Mouse (Mus musculus) CD8-positive naive resting alpha-beta T cell, adult 57 days (primary cell): ENCODE measurements around the gene Naglu. TPM values are rescaled to one million over a fixed set of nuclear protein-coding genes. Genes with fewer than 3 reads are reported as not detected.

Experiments
- total RNA-seq: library from RNA; stranded (reverse); gene quantifications from one replicate; pipeline ENCODE4 v1.2.4, GENCODE M21; 2023

The Naglu gene
- total RNA-seq, result 10.8 TPM

GRCm38 (mm10) chr11:101069391-101070188 lies at the start of gene Naglu:
Naglu (plus strand) TSS chr11:101070012.

GRCm38 (mm10) chr11:101078121-101078520 lies 8.3 kb downstream of the Naglu start, which contains the start of gene Hsd17b1:
Hsd17b1 (plus strand) TSS chr11:101078411.

GRCm38 (mm10) chr11:101082208-101083082 lies 12.6 kb downstream of the Naglu start, which contains the start of gene Coasy:
Coasy (plus strand) TSS chr11:101082565.

GRCm38 (mm10) chr11:101086756-101087681 lies 17.2 kb downstream of the Naglu start, which contains the start of gene Mlx:
Mlx (plus strand) TSS chr11:101087277.

GRCm38 (mm10) chr11:101095314-101096024 lies 25.7 kb downstream of the Naglu start, which contains the start of gene Psmc3ip:
Psmc3ip (minus strand) TSS chr11:101095436.

GRCm38 (mm10) chr11:101119761-101120544 lies 50.1 kb downstream of the Naglu start, which contains the start of the genes Retreg3 and Tubg1:
Retreg3 (minus strand) TSS chr11:101119893.
Tubg1 (plus strand) TSS chr11:101119938.

Other genes with a start within 250 kb of the Naglu start
- gene Stat5b, start 219.3 kb upstream of the Naglu start, total RNA-seq, result 133 TPM
- 81.4 TPM for gene Stat5a, start 210.7 kb upstream of the Naglu start, total RNA-seq
- 216 TPM for gene Stat3, start 130.5 kb upstream of the Naglu start, total RNA-seq
- gene Cavin1, start 99.1 kb upstream of the Naglu start, total RNA-seq, result 0.18 TPM
- 8.4 TPM for gene Atp6v0a1, start 60.6 kb upstream of the Naglu start, total RNA-seq
- 1.3 TPM for gene Hsd17b1, start 8.4 kb downstream of the Naglu start, total RNA-seq
- gene Coasy, start 12.6 kb downstream of the Naglu start, total RNA-seq, result 12.5 TPM
- 43.0 TPM for gene Mlx, start 17.3 kb downstream of the Naglu start, total RNA-seq
- 3.8 TPM for gene Psmc3ip, start 25.4 kb downstream of the Naglu start, total RNA-seq
- gene Retreg3, start 49.9 kb downstream of the Naglu start, total RNA-seq, result 78.7 TPM
- gene Tubg1, start 49.9 kb downstream of the Naglu start, total RNA-seq, result 14.5 TPM
- 2.5 TPM for gene Tubg2, start 85.9 kb downstream of the Naglu start, total RNA-seq
- gene Cntnap1, start 100.5 kb downstream of the Naglu start, total RNA-seq, result not detected
- gene Plekhh3, start 101.3 kb downstream of the Naglu start, total RNA-seq, result 0.28 TPM
- gene Ccr10, start 105.4 kb downstream of the Naglu start, total RNA-seq, result not detected
- gene Ezh1, start 156.5 kb downstream of the Naglu start, total RNA-seq, result 89.3 TPM
- 0.40 TPM for gene Ramp2, start 176.0 kb downstream of the Naglu start, total RNA-seq
- gene Vps25, start 183.7 kb downstream of the Naglu start, total RNA-seq, result 71.7 TPM
- 2.8 TPM for gene Wnk4, start 190.6 kb downstream of the Naglu start, total RNA-seq
- not detected for gene Cntd1, start 209.0 kb downstream of the Naglu start, total RNA-seq
- 35.6 TPM for gene Coa3, start 209.1 kb downstream of the Naglu start, total RNA-seq
- 196 TPM for gene Becn1, start 232.3 kb downstream of the Naglu start, total RNA-seq
- gene Psme3, start 246.2 kb downstream of the Naglu start, total RNA-seq, result 118 TPM